Comparison of ENCODE assay signal across 11 mouse cellular contexts in the genomic region with DNA sequence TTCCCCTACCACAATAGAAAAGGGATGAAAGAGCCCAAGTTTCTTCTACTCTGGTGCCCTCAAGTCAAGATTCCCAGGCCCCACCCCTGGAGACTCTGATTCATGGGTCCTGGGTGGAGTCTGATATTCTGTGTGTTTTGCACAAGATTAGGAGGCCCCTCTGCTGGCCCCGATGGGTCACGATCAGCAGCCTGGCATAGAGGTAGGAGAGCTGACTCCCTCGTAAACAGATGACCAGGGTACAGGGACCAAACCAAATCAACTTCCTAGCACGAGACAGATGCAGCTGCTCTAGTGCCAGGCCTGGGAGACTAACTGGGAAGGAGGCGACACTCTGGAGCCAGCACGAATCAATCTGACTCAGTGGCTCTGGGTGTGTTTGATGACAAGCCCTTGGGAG. TPM values are rescaled to one million over a fixed set of nuclear protein-coding genes. Genes with fewer than 3 reads are reported as not detected.
A peak's percentile ranks its signal among the peaks of the same experiment; 100 is the strongest.
DNase-seq lines count a peak whose midpoint lies in the region; ATAC-seq and TF ChIP-seq lines count a peak whose summit lies in the region.
"Had no signal": no experiment of that assay in that cellular context is flagged by ENCODE, and none has a peak within 500 bp of the region (broad histone marks: within the 10 kb centered on the region; RNA-seq: fewer than 3 reads in every experiment).

No protein-coding gene starts in this region.

- H3K9ac ChIP-seq in hindbrain, postnatal 0 days (replicated peaks; ENCODE audit: low read length): no peak overlapping the region

- H3K4me1 ChIP-seq in hindbrain, embryonic 10.5 days (replicated peaks): peaks cover 75% of the 10 kb centered on the region
- peaks cover 5% of the 10 kb centered on the region; the same call in 1 of the 2 replicates for H3K4me1 ChIP-seq in hindbrain, postnatal 0 days (ENCODE audit: insufficient read depth, low read length)
- H3K4me1 ChIP-seq in limb, embryonic 10.5 days: peaks cover 89% of the 10 kb centered on the region

- no peaks in the 10 kb centered on the region for H3K27me3 ChIP-seq in hindbrain, embryonic 10.5 days (ENCODE audit: insufficient read depth, poor library complexity, severe bottlenecking)
- no peaks in the 10 kb centered on the region for H3K27me3 ChIP-seq in hindbrain, postnatal 0 days (ENCODE audit: insufficient read depth, low read length)
- H3K27me3 ChIP-seq in limb, embryonic 10.5 days (ENCODE audit: low read depth, poor library complexity, severe bottlenecking): no peaks in the 10 kb centered on the region

- no peaks in the 10 kb centered on the region for H3K9me3 ChIP-seq in hindbrain, embryonic 10.5 days
- H3K9me3 ChIP-seq in hindbrain, postnatal 0 days (ENCODE audit: low read length): no peaks in the 10 kb centered on the region
- H3K9me3 ChIP-seq in limb, embryonic 10.5 days (replicated peaks): no peaks in the 10 kb centered on the region

- no peak overlapping the region for H3K4me3 ChIP-seq in hindbrain, embryonic 10.5 days
- no peak overlapping the region for H3K4me3 ChIP-seq in hindbrain, postnatal 0 days (ENCODE audit: low read length)
- H3K4me3 ChIP-seq in limb, embryonic 10.5 days: no peak overlapping the region

- no peak for DNase-seq in hindbrain, embryonic 10.5 days (ENCODE audit: low spot score)
- no peak for DNase-seq in hindbrain, postnatal 0 days (ENCODE audit: low spot score)
- DNase-seq in 3134 (ENCODE audit: extremely low read depth, insufficient read length, low spot score) (peak; percentile 52), ZHBTc4 (ENCODE audit: low read depth, low spot score) (peak; percentile 37)
- no peak for DNase-seq in limb, embryonic 10.5 days (ENCODE audit: low spot score)
- no peak for DNase-seq in frontal cortex, postnatal 10 days (ENCODE audit: low spot score in 2 of 2)
- DNase-seq in adrenal gland, postnatal 25 days: no peak
- DNase-seq in urinary bladder, postnatal 36 days (ENCODE audit: low spot score in 2 of 2): no peak
- DNase-seq: cerebellum, adult 11 months; midbrain, embryonic 14.5 days; thymus, adult 18-20 months had no signal

- peaks cover 15% of the 10 kb centered on the region for H3K36me3 ChIP-seq in hindbrain, embryonic 10.5 days
- H3K36me3 ChIP-seq in hindbrain, postnatal 0 days (ENCODE audit: insufficient read depth, low read length): no peaks in the 10 kb centered on the region
- H3K36me3 ChIP-seq in limb, embryonic 10.5 days: peaks cover 43% of the 10 kb centered on the region

- no peak overlapping the region for H3K4me2 ChIP-seq in hindbrain, postnatal 0 days (ENCODE audit: low read depth, low read length)

- no peak for TF ChIP-seq CTCF in hindbrain, postnatal 0 days (IDR thresholded peaks at IDR 0.05; ENCODE audit: low read depth)

- no peak for ATAC-seq in hindbrain, postnatal 0 days

- H3K27ac ChIP-seq in hindbrain, embryonic 10.5 days: peak overlapping the region; percentile 50; the same call in 1 of the 2 replicates
- H3K27ac ChIP-seq in hindbrain, postnatal 0 days: no peak overlapping the region
- peak overlapping the region; percentile 2 for H3K27ac ChIP-seq in limb, embryonic 10.5 days

- 89% methylated on average over 6 of the region's 6 CpGs for WGBS in hindbrain, embryonic 10.5 days
- WGBS in hindbrain, postnatal 0 days: 62% methylated on average over 6 of the region's 6 CpGs
- 74% methylated on average over 6 of the region's 6 CpGs for WGBS in limb, embryonic 10.5 days

RNA-seq across cellular contexts. Expression of gene Smad6, which starts 51.0 kb away (rescaled TPM):
- polyA plus RNA-seq in hindbrain, embryonic 10.5 days (2016; fragmentation: Nextera tagmentation; extraction: Ambion mirVana): 5.3 and 6.7 TPM in 2 replicates
- 11.9 and 13.2 TPM in 2 replicates for total RNA-seq in hindbrain, postnatal 0 days (2014; rRNA removed)
- polyA plus RNA-seq in hindbrain, postnatal 0 days (2015; fragmentation: Nextera tagmentation; extraction: Ambion mirVana): 1.3 and 1.7 TPM in 2 replicates
- polyA plus RNA-seq in limb, embryonic 10.5 days (2016; fragmentation: Nextera tagmentation; extraction: Ambion mirVana): 10.9 and 11.4 TPM in 2 replicates
- total RNA-seq in adrenal gland, postnatal 25 days (2021): 12.9 and 13.6 TPM in 2 replicates

Comparison
In these comparisons a context has a peak if more than half of its experiments do, and no peak if none do; other contexts are left out.
1. DNase-seq: peak in 3134 (single experiment) and ZHBTc4 (single experiment); none in hindbrain, embryonic 10.5 days (single experiment), hindbrain, postnatal 0 days (single experiment), limb, embryonic 10.5 days (single experiment), frontal cortex, postnatal 10 days (0 of 2), adrenal gland, postnatal 25 days (single experiment) and urinary bladder, postnatal 36 days (0 of 2).